Mouse (Mus musculus) ovary, postnatal 36 days (tissue): ENCODE results near the gene Apip.

Experiments used
- DNase-seq: peaks from one replicate; pipeline ENCODE4 v3.0.0; 2022; ENCODE audit warnings: low spot score, mixed read lengths

Apip gene

DNA sequence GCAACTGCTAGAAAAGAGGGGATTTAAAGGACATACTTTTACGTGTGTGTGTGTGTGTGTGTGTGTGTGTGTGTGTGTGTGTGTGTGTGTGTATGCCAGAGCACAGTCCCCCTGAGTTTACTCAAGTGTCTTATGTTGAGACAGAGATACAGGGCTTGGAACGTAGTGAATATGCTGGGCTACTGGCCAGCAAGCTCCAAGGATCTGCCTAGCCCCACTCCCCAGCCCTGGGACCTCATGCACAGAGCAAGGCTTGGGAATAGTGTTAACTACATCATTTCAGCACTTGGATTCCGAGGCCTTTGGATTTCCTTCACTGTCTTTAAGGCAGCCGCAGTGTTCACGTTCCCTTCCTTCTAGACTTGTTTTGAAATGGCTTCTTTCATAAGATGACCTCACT lies 29.1 kb downstream of the Apip start:
- no peak for DNase-seq

DNA sequence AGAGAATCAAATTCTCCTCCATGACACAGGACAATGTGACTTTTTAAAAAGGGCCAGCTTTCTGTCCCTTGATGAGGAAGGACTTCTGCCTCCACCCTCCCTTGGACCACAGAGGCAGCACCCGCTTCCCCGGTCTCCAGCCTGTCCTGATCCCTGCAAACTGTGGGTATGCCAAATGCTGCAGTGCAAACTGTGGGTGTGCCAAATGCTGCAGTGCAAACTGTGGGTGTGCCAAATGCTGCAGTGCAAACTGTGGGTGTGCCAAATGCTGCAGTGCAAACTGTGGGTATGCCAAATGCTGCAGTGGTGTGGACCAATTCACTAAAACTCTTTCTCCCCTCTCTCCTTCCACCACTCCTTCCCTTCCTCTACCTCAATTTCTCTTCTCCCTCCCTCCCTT lies 32.7 kb downstream of the Apip start:
- no peak for DNase-seq

DNA sequence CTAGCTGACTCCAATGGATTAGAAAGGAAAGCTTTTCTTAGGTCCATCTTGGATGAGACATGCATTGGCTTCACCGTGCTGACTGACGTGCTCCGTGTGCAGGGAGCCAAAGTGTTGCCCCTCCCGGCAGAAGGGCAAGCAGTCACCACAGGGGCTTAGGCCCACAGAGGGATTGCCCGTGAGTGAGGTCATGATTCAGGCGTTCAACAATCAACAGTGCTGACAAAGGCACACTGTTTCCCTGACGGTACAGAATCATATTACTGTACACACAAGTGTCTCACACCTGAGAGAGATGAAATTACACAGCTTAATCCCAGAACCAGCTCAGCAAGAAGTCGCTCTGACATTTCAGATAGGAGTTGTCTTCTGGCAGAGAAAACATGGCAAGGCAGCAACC lies 38.2 kb downstream of the Apip start:
- DNase-seq: no peak

GRCm38 (mm10) chr2:103117212-103117611 lies 43.7 kb downstream of the Apip start:
- DNase-seq: no peak

DNA sequence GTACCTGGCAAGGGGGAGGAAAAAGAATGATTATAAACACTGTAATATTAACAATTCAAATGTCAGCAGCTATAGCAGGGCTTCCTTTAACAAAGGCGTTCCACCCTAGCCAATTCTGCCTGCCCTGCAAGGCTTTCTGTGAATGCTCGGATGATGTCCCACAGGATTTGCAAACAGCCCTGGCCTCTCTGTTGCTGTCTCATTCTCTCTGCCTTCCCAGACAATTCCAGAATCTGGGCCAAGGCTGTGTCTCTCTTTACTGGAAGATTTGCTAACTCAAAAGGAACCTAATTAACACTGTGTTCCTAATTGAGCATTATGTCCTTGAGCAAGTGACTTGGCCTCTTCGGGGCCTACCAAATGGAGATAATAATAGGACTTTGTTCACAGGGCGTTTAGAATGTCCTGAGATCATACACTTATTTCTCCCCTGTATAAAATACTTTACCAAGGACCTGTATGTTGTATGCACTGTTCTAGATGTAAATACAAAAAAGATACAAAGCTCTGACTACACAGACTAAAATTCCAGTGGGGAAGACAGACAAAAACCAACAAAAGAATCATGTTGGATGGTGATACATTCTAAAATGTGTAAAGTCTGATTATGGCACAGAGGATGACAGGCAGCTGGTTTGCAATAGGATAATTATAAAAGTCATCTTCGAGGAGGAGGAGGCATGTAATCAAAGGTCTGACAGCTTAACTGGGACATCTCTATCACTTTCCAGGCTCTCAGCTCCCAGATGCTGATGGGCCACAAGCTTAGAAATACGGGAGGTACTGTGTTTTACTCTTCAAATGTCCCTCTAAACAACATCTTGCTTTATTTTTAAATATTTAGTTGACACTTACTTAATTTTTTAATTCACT lies 45.1 kb downstream of the Apip start:
- DNase-seq: no peak

DNA sequence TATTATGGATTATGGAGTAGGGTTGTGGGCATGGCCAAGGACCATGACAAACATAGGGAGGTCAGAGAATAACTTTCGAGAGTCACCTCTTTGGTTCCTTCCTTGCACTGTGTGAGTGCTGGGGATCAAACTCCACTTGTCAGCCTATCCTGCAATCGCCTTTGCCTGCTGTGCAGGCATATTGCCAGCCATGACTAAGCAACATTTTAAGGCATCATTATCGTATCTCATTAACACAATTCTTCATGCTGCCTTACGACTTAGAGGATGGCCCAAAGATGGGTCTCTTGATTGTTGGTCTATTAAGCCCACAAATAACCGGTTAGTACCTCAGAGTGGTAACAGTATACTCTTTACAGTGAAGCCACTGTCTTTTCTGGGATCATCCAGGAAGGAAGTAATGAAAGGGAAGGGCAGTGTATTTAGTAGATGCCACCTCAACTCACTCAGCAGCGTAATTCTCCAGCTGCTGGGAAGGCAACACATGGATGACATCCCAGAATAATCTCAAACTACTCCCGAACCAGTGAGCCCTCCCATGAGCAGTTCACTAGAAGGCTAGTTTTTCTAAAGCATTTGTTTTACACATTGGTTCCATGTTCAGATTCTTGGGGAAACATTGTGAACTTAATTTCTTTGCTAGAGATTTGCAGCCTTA lies 45.9 kb downstream of the Apip start:
- DNase-seq: no peak

GRCm38 (mm10) chr2:103129676-103130075 lies 56.2 kb downstream of the Apip start:
- DNase-seq: no peak

DNA sequence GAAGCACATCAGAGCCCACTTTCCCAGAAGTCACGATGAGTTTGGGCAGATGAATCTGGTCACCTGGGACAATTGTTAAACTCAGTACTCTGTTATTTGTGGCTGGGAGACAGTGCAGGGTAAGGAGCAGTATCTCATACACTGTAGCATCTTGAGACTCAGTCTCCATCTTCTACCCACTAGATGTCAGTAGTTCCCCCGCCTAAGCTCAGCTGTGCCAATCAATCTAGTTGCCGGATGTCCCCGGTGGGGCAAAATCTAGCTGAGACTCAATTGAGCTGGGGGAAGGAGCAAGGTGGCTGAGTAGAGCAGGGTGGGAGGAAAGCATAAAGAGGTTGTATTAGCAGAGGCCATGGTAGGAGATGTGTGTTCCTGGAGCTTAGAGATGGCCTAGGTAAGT lies 57.7 kb downstream of the Apip start:
- DNase-seq: no peak

GRCm38 (mm10) chr2:103138529-103139265 lies 65.2 kb downstream of the Apip start:
- DNase-seq: no peak
